Mouse (Mus musculus) left cerebral cortex, postnatal 14 days (tissue): ENCODE results near the gene Kremen1. TPM values are rescaled to one million over a fixed set of nuclear protein-coding genes. Genes with fewer than 3 reads are reported as not detected.

Experiments
- DNase-seq, 2 experiments: peaks; one replicate each; pipeline ENCODE4 v3.0.0; 2021 to 2022; ENCODE audit warnings: low spot score in 2 of 2, mixed read lengths in 1 of 2
- intact Hi-C: fragments of 180-260 bp; cut with DNase I; formaldehyde crosslinking; loops from one replicate; pipeline ENCODE4 v1.15.1; 2025
- total RNA-seq, 2 experiments: library from RNA; stranded (reverse); gene quantifications; 2 replicates each; pipeline ENCODE4 v1.2.3; 2021

Kremen1 gene
- total RNA-seq, 2 experiments from 2014 or later = 10.6 to 12.7 TPM

GRCm38 (mm10) chr11:5243208-5243607, 18.1 kb downstream of the Kremen1 start:
- intact Hi-C loops = loop anchor here (5.0 kb wide), 1 partner anchor 61 kb away; no protein-coding TSS in a partner anchor
- DNase-seq = no peak

- DNase-seq = no peak
- intact Hi-C loops = loop anchor here (5.0 kb wide), 1 partner anchor 60 kb away; no protein-coding TSS in a partner anchor
Measured at GRCm38 (mm10) chr11:5242158-5242557, 19.2 kb downstream of the Kremen1 start.

GRCm38 (mm10) chr11:5239706-5240690, 21.4 kb downstream of the Kremen1 start:
- intact Hi-C loops = loop anchor here (5.0 kb wide), 1 partner anchor 58 kb away; no protein-coding TSS in a partner anchor

GRCm38 (mm10) chr11:5219910-5220447, 41.4 kb downstream of the Kremen1 start:
- intact Hi-C loops = no loop called here
- DNase-seq = no peak

More at GRCm38 (mm10) chr11:5239706-5240690, 21.4 kb downstream of the Kremen1 start:
- no peak for DNase-seq

GRCm38 (mm10) chr11:5219371-5219770, 42.0 kb downstream of the Kremen1 start:
- no peak for DNase-seq
- intact Hi-C loops = no loop called here

DNA sequence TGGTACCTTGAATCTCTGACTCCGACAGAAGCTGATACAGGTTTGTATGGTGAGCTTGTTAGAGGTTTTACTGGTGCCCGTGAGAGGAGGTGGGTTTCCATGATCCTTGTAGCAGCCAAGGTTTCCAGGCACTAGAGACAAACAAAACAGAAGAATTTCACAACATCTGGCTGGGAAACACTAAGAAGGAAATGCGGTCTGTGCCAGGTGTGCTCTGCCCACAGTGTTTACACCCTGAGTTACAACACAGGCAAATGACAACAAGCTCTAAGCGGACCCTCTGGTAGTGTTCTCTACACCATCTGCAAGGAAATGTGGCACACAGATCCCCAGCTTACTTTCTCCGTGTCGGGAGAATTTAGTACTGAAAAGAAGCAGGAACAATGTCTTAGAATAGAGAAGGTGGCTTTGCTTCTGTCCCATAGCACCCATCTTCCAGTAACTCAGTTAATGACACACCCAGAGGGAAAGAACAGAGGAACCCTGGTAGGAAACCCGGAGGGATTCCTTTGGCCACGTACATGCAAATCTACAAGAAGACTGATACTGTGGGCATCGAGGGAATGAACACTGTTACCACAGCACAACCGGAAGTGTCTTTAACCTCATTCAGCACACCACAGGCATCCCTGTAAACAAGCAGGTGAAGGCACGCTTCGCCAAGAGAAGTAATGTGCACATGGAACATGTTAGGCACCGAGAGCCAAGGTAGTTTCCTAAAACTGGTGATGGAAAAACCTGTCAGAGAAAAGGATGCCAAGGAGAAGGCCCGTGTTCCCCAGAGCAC, 45.8 kb downstream of the Kremen1 start:
- no peak for DNase-seq
- intact Hi-C loops = no loop called here

- no peak for DNase-seq
- intact Hi-C loops = no loop called here
Measured at GRCm38 (mm10) chr11:5214483-5215040, 46.8 kb downstream of the Kremen1 start.

DNA sequence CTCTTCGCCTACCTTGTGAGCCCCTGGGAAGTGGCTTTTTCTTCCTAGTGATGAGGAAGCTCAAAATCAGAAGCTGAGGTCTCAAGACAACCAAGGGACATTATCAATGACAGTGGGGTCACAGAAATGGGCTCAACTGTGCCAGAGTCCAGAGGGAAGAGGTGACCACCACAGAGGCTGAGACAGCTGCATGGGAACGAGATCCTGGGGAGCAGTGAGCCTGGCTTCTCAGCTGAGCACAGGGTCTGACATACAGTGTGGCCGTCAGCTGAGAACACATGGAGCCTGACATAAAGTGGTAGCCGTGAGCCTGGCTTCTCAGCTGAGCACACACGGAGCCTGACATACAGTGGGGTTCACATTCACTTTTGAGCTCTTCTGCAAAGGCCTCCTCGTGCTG, 58.3 kb downstream of the Kremen1 start:
- no peak for DNase-seq

GRCm38 (mm10) chr11:5201799-5202680, 59.3 kb downstream of the Kremen1 start:
- intact Hi-C loops = no loop called here

More for the DNA sequence above, 58.3 kb downstream of the Kremen1 start:
- intact Hi-C loops = no loop called here

GRCm38 (mm10) chr11:5199879-5200278, 61.5 kb downstream of the Kremen1 start:
- intact Hi-C loops = no loop called here
- DNase-seq = no peak

More at GRCm38 (mm10) chr11:5201799-5202680, 59.3 kb downstream of the Kremen1 start:
- no peak for DNase-seq

- DNase-seq = no peak
- intact Hi-C loops = no loop called here
Measured at GRCm38 (mm10) chr11:5197068-5197467, 64.3 kb downstream of the Kremen1 start.

DNA sequence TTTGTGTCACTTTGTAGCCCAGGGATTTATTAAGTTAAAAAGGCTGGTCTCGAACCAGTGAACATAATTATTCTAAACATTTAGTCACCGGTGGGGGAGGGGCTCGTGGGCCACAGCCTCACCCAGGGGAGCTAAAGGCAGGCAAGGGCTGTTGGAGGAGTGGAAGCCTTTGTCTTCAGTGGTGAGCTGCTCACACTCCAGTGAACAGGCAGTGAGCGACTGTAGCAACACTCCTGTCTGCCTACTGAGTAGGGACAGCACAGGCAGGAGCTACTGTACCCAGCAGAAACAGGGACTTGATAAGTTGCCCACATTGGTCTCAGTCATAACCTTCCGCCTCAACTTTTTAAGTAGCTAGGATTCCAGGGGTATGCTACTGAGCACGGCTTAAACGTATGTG, 64.8 kb downstream of the Kremen1 start:
- intact Hi-C loops = no loop called here
- no peak for DNase-seq

- intact Hi-C loops = no loop called here
Measured at GRCm38 (mm10) chr11:5193576-5193881, 67.8 kb downstream of the Kremen1 start.

DNA sequence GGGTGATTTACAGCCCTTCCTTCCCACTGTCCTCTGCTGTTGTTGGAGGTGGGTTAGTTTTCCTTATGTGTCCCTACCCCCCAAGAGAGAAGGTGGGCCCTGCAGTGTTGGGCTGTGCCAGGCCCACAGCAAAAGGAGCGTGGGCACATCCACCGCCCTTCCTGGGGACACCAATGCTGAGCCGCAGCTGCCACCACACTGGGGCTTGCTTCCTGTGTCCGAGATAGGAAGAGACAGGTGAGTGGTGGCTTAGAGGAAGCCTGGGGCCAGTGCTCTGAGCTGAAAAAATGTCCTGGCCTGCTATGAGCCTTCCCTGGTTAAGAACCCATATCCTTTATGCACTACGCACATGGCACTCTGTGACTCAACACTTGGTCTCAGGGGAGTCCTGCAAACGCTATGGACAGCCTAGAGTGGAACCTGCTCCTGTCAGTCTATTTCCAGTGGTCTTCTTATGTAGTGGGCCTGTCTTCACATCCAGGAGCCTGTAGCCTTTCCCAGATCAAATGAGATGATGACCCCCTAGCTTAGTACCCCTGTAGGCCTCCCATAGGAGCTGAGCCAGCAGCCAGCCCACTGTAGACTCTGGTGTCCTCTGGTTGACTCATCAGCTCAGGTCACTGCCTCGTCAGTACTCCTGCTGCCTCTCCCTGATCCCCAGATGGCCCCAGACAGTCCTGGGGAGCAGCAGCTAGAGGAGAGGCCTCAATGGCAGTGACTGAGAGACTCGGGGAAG, 68.3 kb downstream of the Kremen1 start:
- intact Hi-C loops = no loop called here
- DNase-seq = no peak

More at GRCm38 (mm10) chr11:5193576-5193881, 67.8 kb downstream of the Kremen1 start:
- DNase-seq = no peak

DNA sequence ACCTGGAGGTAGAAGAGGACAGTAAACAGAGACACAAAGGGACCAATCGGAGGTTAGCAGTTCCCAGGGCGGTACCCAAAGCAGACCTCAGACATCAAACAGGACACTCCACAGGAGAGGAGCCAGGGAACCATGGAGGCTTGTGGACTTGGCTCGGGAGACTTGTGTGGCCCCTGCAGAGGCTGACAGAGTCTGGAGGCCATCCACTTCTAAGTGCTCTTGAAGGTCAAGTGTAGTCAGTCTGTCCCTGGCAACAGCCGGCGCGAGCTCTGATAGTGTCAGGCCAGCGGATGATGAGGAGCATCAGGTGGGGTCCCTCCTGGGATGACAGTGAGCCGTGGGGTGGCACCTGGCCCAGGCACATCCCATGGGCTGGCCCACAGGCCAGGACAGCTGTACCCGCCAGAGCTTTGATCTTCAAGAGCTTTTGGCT, 69.3 kb downstream of the Kremen1 start:
- DNase-seq = no peak
- intact Hi-C loops = no loop called here

DNA sequence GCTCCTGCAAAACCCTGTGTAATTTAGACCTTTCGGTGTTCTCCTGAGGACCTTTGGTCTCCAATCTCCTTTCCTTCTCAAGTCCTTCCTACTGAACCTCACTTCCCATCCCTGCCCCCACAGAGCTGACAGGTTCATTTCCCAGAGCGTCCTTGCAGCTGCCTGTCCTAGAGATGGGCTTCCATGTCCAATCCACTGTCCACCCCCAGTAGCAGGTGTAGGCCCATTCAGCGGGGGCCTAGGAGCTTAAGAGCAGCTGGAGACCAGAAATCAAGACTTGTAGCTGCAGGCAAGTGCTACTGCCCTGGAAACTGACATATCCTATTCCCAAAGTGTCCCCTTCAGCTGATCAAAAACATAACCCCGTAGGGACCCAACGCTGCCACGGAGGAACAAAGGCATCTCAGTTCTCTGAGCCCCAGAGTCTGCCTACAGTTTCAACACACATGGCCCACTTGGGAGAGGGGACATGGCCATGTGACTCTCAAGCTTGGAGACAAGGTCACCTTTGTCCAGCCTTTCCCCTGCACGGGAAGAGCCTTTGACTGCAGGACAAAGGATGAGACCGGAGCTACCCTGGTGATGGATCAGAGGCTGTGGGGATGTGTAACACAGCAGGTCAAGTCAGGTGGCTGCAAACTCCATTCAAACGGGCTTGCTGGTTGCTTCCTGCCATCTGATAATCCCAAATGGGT, 72.0 kb downstream of the Kremen1 start:
- intact Hi-C loops = no loop called here
- DNase-seq = no peak

DNA sequence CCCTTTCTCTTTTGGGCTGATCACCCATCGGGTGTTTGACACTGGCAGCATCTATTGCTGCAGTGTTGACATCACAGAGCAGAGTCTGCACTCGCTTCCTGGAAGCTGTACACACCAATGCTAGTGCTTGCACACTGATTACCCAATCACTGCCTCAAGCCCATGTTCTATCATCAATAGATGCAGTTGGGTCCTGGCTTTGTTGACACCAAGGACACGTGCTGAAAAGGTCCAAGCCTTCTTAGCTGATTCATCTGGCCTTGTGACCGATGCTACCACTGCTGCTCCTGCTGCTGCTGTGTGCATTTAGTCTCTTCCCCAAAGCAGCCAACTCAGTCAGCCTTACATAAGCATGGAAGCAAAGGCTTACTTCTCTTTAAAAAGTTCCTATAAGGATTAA, 73.2 kb downstream of the Kremen1 start:
- intact Hi-C loops = no loop called here
- DNase-seq = no peak
